Mouse (Mus musculus): ENCODE measurements at regions not wholly inside any gene's neighbourhood (a gene's known extent, or its start where the extent isn't known, plus 50 kb on each side); places are given as distances from the start of the nearest gene placed in this dataset.

GRCm38 (mm10) chr2:74199550-74199949, 288.4 kb upstream of the Atp5g3 start:
- no peak for DNase-seq (ENCODE audit: extremely low read depth, low read depth, low spot score)

GRCm38 (mm10) chr2:74187963-74188790, 277.1 kb upstream of the Atp5g3 start:
- no peak for DNase-seq (ENCODE audit: extremely low read depth, low read depth, low spot score)

DNA sequence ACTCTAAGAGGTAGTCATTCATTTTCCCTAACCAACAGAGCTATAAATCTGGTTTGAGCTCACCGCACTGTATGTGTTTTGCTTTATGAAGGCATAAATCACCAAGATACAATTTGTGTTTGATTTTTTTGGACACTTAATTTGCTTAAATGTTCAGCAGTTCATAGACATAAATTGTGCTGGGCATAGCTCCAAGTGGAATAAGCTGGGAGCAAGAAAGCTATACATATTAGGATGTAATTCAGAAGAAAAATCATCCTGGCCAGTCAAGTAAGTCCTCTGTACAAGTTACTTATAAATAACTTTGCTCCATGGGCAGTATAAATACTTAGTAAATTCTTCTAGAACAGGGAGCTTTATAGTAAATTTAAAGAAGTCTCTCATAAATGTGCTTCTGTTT, 267.0 kb upstream of the Atp5g3 start:
- no peak for DNase-seq (ENCODE audit: extremely low read depth, low read depth, low spot score)

- no peak for DNase-seq (ENCODE audit: extremely low read depth, low read depth, low spot score)
Measured at GRCm38 (mm10) chr2:74168776-74169570, 257.8 kb upstream of the Atp5g3 start.

DNA sequence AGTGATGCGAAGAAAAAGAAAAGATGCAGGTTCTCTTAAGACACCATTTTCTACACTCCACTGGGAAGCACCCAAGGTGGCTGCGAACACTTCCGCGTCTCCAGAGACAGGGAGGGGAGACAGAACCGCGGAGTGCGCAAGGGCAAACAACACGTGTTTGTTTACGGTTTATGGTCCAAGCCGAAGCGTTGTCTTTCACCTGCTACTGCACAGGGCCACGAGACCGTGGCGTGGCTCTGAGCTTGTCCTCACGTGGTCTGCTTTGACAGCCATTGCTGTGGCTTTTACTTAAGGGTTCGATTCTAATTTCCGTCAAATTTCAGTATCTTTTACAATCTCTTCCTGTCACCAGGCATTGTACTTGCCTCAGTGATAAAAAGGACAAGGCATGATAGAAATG, 257.2 kb upstream of the Atp5g3 start:
- DNase-seq (ENCODE audit: extremely low read depth, low read depth, low spot score), result no peak

GRCm38 (mm10) chr2:74154062-74154461, 242.9 kb upstream of the Atp5g3 start:
- no peak for DNase-seq (ENCODE audit: extremely low read depth, low read depth, low spot score)

DNA sequence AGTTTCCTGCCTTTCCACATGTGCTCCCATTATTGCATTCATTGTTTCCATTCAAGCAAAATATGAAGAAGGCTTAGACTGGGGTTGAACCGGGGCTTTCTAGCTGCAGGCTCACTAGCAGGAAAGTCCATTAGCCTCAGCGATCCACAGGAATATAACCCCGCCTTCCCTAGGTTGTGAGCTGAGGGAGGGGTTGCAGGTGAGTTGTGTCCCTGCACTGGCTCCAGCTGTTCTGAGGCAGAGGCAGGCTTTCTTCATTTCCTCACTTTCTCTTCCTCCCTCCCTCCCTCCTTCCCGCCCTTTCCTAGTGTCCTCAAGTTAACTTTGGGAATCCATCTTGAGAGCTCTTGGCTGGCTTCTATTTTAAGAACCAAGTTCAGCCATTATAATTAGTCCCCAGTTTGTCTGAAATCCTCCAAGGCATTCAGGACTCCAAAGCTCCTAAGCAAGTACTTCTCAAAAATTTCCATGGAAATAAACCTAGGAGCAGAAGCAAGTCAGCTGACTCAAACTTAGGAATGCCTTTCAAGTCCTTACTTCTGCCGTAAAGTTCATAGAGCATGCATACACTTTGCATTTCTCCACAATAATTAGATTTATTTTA, 242.2 kb upstream of the Atp5g3 start:
- no peak for DNase-seq (ENCODE audit: extremely low read depth, low read depth, low spot score)

GRCm38 (mm10) chr2:74152534-74153246, 241.6 kb upstream of the Atp5g3 start:
- no peak for DNase-seq (ENCODE audit: extremely low read depth, low read depth, low spot score)

DNA sequence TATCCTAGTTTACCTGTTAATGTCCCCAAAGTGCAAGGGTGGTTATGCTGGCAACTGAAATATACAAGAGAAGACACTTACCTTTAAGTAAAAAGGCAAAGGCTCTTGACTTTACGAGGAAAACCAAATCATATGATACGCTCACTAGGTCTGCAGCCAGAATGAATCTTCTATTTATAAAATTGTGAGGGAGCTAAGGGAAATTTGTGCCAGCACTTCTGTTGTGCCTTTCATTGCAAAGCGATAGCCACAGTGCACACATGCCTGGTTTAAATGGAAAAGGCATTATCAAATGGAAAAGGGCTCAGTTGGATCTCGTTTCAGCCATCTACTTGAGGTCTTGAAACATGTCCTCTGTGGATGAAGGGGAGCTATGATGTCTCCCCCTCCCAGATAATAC, 236.1 kb upstream of the Atp5g3 start:
- DNase-seq (ENCODE audit: extremely low read depth, low read depth, low spot score), result no peak

DNA sequence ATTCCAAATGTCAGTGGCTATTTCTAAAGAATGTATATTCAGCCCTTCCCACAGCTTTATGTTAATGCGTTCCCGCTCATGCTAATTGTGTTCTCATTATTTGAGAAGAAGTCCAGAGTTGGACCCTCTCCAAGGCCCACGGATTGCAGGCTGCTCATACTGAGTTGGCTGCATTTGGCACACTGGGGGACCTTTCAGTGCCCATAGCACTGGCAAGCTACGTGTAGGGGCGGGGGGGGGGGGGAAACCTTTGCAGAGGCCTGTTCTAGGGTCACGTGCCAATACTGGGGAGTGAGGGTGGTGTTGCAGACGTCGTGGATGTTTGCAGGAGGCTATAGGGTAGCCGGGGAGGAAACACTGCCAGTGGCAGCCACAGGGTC, 225.5 kb upstream of the Atp5g3 start:
- DNase-seq (ENCODE audit: extremely low read depth, low read depth, low spot score), result no peak

DNA sequence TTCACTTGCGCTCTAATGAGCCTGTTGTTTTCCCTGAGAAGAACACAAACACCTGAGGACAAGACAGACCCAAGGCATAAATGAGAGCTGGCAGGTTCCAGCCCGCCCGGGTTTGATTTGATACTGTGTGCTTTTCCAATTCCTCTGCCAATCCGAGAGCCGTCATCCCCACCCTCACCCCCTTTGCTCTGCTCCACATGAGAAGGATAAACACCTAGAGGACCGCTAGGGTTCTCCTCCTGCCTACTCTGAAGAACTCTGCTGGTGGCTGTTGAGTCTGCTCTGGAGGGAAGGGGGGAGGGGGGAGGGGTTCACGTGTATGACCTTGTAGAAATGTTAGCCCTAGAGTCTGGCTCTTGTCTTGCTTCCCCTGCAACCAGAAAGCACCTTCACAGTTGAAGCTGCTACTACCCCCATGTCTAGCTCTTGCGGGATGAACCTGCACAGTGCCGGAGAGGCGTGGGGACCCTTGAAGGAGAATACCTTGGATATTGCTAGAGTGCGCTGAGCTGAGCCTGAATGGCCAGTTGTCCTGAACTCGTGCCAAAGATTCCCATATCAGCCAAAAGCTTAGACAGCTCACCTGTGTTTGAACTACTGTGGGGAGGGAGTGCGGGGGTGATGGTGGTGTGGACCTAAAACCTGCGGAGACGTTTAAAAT, 225.0 kb upstream of the Atp5g3 start:
- DNase-seq (ENCODE audit: extremely low read depth, low read depth, low spot score), result no peak

GRCm38 (mm10) chr2:74130141-74130588, 219.0 kb upstream of the Atp5g3 start:
- DNase-seq (ENCODE audit: extremely low read depth, low read depth, low spot score), result no peak

DNA sequence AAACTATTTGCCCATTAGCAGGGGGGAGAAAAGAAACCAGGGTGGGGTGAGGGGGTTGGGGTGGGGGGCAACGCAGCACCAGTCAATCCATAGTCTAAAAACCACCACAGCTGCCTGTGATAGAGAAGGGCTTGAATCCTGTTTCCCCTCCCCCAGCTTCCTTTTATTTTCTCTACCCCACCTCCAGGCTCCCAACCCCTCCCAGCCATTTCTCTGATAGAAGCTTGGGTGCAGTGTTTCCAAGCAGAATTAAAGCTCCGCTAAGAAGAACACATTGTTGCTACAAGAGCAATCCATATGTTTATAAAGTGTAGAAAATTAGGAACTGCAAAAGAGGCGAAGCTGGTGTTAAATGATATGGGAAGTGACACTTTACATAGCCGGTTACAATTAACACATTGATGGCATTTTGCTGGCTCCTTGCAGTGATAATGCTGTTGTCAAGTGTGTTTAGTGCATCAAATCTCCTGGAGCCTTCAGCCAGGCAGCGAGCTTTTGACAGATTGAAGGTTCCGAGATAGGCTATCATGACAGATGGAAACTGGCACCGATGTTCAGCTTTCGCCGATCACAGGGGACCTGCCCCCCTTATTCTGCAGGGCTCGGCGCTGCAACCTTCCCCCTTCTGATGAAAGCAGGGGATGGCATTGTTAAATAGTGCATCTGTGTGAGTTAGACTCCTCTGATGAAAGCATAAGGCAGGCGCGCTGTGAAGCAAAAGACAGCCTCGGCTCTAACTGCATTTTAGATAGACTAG, 217.8 kb upstream of the Atp5g3 start:
- DNase-seq (ENCODE audit: extremely low read depth, low read depth, low spot score), result no peak

DNA sequence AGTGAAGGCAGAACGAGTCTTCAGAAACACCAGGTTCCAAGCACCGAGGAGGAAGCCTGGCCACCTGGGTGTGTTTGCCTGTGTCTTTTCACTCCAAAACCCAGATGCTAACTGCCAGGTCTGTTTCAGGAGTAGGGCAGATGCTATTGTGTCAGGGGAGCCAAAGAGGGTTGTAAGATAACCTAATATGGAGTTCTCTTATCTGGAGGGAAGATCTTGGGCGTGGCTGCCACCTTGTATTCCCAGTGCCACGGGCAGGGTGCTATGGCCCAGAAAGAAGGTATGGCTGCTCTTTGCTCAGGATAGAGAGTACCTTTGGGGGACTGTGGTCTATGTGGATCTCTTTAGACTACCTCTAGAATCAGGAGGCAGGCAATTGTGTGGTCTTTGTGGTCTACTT, 216.0 kb upstream of the Atp5g3 start:
- no peak for DNase-seq (ENCODE audit: extremely low read depth, low read depth, low spot score)

GRCm38 (mm10) chr2:74124252-74124651, 213.1 kb upstream of the Atp5g3 start:
- no peak for DNase-seq (ENCODE audit: extremely low read depth, low read depth, low spot score)

DNA sequence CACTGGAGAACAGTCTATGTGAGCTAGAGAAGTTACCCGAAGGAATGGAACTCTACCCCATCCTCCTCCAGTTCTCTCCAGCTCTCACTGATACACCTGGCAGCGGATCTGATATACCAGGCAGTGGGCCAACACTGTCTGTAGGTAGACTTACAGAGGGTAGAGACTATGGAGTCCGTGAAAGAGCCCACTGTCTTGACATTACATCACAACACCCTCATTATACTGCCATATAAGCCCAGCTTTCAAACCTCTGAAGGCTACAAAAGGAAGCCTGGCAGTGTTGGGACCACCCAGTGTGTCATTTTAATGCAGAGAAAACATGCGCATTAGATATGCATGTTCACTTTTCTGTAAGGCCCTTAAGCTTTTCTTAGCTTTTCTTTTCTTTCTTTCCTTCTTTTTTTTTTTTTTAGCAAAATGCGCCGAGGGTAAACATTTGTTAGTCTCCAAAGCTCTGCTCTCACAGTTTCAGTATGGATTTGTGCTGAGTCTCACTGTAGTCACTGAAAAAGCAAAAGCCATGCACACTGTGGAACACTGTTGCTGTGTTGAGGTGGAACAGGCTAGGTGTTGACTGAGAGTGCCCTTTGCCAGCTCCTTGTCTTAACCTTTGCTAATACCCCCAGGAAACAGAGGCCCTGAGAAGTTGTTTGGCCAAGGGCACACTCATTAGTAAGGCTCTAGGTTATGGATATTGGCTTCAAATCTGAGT, 212.4 kb upstream of the Atp5g3 start:
- DNase-seq (ENCODE audit: extremely low read depth, low read depth, low spot score), result no peak

DNA sequence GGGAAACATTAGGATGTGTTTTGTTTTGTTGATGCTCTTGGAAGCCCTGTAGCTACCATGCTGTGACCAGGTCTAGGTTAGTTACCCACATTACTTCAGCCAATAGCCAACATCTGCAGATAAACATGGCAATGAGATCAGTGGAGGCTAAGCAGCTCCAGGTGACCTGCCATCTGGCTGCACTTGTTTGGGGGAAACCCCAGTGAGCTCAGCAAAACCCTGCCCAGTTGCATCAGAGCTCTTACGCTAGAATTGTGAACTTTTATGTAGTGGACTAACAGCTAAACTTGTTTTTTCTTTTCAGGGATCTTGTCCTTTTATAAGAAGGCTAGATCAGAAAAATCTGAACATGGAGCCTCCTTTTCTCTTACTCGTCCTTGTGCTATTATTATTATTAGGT, 211.8 kb upstream of the Atp5g3 start:
- DNase-seq (ENCODE audit: extremely low read depth, low read depth, low spot score), result no peak

GRCm38 (mm10) chr2:74120051-74120450, 208.9 kb upstream of the Atp5g3 start:
- no peak for DNase-seq (ENCODE audit: extremely low read depth, low read depth, low spot score)

- DNase-seq (ENCODE audit: extremely low read depth, low read depth, low spot score), result no peak
Measured at GRCm38 (mm10) chr2:74119167-74119937, 208.2 kb upstream of the Atp5g3 start.
